Mouse (Mus musculus): Measurements from ENCODE around the gene Taf15. TPM values are rescaled to one million over a fixed set of nuclear protein-coding genes. Genes with fewer than 3 reads are reported as not detected.

Taf15 gene
- polyA plus RNA-seq (2014; fragmentation: Nextera tagmentation; extraction: Ambion mirVana): 6.0 and 15.1 TPM in 2 replicates

DNA sequence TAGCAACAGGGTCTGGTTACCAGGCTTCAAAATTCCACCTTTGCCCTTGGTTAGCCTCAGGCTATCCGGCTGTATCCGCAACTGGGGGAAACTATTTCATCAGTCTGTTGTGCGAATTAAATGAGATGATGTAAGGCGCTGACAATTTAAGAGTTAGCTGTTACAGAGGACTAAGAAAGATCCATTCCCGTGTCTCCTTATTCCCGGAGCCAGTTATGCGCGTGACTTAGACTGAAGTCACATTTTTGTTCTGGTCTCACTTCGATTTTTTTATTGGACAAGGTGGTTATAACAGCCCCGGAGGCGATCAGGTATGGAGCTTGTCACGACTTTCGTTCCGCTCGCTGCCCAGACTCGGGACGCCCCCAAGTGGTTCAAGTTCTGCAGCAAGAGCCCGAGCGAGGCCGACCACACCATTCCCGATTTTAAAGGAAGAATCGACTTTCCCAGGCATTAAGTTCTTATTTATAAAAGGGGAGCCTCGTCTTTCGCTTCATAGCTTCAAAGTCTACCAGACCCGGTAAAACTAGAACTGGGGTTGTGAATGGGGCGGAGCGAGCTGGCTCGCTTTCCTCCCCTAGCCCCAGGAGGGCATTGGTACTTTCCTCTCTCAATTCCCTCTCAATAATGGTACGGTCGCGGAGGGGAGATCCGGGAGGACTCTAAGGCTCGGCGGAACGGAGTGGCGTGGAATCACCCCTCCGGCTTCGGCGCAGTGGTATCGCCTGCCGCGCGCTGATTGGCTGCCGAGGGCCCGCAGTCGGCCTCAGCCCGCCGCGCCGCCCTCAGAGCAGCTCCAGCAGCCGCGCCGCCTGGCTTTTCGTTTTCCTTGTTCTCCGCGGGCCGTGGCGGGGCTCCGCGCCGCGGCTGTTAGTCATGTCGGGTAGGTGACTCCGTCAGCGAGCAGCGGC is at the start of gene Taf15:
Gene Taf15, plus strand, starts transcription at position 763 of the 911 bp plus-strand sequence.
- Histone ChIP-seq H3K9me3 (replicated peaks; ENCODE audit: control insufficient read depth, low read length) (no peaks in the 10 kb centered on the region), H3K4me1 (ENCODE audit: control insufficient read depth, insufficient read depth, low read length) (peaks cover 17% of the 10 kb centered on the region), H3K4me3 (ENCODE audit: low read depth, low read length) (peak within 1 kb of the TSS; percentile 98), H3K9ac (ENCODE audit: low read depth, low read length) (peak within 1 kb of the TSS; percentile 90), H3K4me2 (peak within 1 kb of the TSS; percentile 94), H3K36me3 (ENCODE audit: control insufficient read depth, insufficient read depth, low read length) (0 out of 2 replicates have a peak, but pooled peaks cover 4% of the 10 kb centered on the region), H3K27ac (ENCODE audit: low read depth, low read length) (peak within 1 kb of the TSS; percentile 91), H3K27me3 (ENCODE audit: control insufficient read depth, insufficient read depth, low read length) (no peaks in the 10 kb centered on the region)
- ATAC-seq (replicated peaks; ENCODE audit: insufficient number of reproducible peaks, low FRiP score, low TSS enrichment): peak; percentile 98
- WGBS (ENCODE audit: insufficient replicate concordance): under 1% methylated on average over 66 of the region's 66 CpGs

DNA sequence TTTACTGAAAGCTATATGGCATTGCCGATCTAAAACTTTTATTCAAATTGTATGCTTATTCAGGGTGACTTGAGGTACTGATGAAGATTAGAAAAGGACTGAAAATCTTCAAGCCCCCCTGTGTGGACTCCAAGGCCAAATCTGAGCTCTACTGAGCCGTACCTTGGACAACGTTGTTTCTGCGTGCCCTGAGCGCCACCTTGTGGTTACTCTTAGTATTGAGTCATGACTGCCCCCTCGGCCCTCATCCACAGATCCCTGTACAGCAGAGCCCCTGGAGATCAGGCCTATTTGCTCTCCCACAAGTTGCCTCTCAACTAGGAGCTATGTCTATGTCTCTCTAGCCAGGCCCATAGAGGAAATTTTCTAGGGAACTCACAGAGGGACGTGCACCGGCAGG is 48.2 kb upstream of the Taf15 start:
- 6% methylated on average over 8 of the region's 8 CpGs for WGBS (ENCODE audit: insufficient replicate concordance)
- no peaks in the 10 kb centered on the region for H3K36me3 ChIP-seq (ENCODE audit: control insufficient read depth, insufficient read depth, low read length)
- H3K9ac ChIP-seq (ENCODE audit: low read depth, low read length): no peak overlapping the region
- peaks cover 6% of the 10 kb centered on the region for H3K4me1 ChIP-seq (ENCODE audit: control insufficient read depth, insufficient read depth, low read length)
- no peak overlapping the region for H3K4me2 ChIP-seq
- no peak for ATAC-seq (replicated peaks; ENCODE audit: insufficient number of reproducible peaks, low FRiP score, low TSS enrichment)
- no peaks in the 10 kb centered on the region for H3K9me3 ChIP-seq (replicated peaks; ENCODE audit: control insufficient read depth, low read length)
- no peak overlapping the region for H3K4me3 ChIP-seq (ENCODE audit: low read depth, low read length)
- H3K27me3 ChIP-seq (ENCODE audit: control insufficient read depth, insufficient read depth, low read length): peaks cover 43% of the 10 kb centered on the region
- no peak overlapping the region for H3K27ac ChIP-seq (ENCODE audit: low read depth, low read length)

DNA sequence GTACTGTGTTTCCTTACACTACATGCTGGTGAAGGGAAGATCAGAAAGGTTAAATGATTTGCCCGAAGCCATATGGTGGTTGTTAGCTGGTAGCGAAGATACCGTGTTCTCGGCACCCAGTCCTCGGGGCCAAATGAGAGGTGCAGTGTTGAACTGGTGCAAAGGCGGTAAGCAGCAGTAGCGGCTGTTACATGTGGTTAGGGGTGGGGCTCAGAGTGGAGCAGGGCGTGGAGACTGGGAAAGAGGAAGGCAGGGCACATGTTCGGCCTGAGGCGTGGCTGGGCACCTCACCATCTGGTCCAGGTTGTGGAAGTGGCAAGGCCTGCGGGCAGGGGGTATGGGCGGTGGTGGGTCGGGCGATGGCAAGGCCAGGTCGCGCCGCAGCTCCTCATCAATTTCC is 45.9 kb upstream of the Taf15 start:
- 0 out of 2 replicates have a peak overlapping the region, but pooled peaks have one; percentile 40 for H3K9ac ChIP-seq (ENCODE audit: low read depth, low read length)
- H3K4me2 ChIP-seq: peak overlapping the region; percentile 48
- no peak for ATAC-seq (replicated peaks; ENCODE audit: insufficient number of reproducible peaks, low FRiP score, low TSS enrichment)
- H3K4me1 ChIP-seq (ENCODE audit: control insufficient read depth, insufficient read depth, low read length): peaks cover 20% of the 10 kb centered on the region
- no peak overlapping the region for H3K27ac ChIP-seq (ENCODE audit: low read depth, low read length)
- H3K9me3 ChIP-seq (replicated peaks; ENCODE audit: control insufficient read depth, low read length): no peaks in the 10 kb centered on the region
- no peaks in the 10 kb centered on the region for H3K36me3 ChIP-seq (ENCODE audit: control insufficient read depth, insufficient read depth, low read length)
- H3K27me3 ChIP-seq (ENCODE audit: control insufficient read depth, insufficient read depth, low read length): peaks cover 30% of the 10 kb centered on the region
- 19% methylated on average over 17 of the region's 17 CpGs for WGBS (ENCODE audit: insufficient replicate concordance)
- H3K4me3 ChIP-seq (ENCODE audit: low read depth, low read length): peak overlapping the region; percentile 19; the same call in 1 of the 2 replicates

DNA sequence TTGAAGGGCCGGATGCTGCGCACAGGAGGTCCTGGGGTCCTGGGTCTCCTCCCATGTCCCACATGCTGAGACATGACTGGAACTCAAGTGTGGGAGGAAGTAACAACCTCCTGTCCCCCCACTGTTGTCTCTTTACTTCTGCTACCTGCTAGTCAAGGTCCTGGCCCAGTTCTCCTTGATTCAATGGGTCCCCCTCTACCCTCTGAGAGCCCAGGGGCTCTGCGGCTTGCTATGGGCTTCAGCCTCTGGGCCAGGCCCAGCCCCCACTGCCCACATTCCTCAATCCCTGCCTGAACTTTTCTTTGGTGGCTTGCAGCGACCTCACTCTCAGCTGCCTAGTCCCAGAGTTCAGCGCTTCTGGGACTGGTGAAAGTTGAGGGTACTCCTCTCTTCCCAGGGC is 43.5 kb upstream of the Taf15 start, which contains the start of gene Gas2l2:
Gene Gas2l2, minus strand, starts transcription at position 101 of the 400 bp plus-strand sequence.
- ATAC-seq (replicated peaks; ENCODE audit: insufficient number of reproducible peaks, low FRiP score, low TSS enrichment): no peak
- H3K9ac ChIP-seq (ENCODE audit: low read depth, low read length): no peak within 1 kb of the TSS; the same call in 1 of the 2 replicates
- WGBS (ENCODE audit: insufficient replicate concordance): 44% methylated on average over 5 of the region's 5 CpGs
- peak within 1 kb of the TSS; percentile 7 for H3K4me2 ChIP-seq
- peaks cover 23% of the 10 kb centered on the region for H3K4me1 ChIP-seq (ENCODE audit: control insufficient read depth, insufficient read depth, low read length)
- no peaks in the 10 kb centered on the region for H3K36me3 ChIP-seq (ENCODE audit: control insufficient read depth, insufficient read depth, low read length)
- H3K27ac ChIP-seq (ENCODE audit: low read depth, low read length): no peak within 1 kb of the TSS
- peaks cover 30% of the 10 kb centered on the region for H3K27me3 ChIP-seq (ENCODE audit: control insufficient read depth, insufficient read depth, low read length)
- H3K9me3 ChIP-seq (replicated peaks; ENCODE audit: control insufficient read depth, low read length): no peaks in the 10 kb centered on the region
- H3K4me3 ChIP-seq (ENCODE audit: low read depth, low read length): no peak within 1 kb of the TSS

DNA sequence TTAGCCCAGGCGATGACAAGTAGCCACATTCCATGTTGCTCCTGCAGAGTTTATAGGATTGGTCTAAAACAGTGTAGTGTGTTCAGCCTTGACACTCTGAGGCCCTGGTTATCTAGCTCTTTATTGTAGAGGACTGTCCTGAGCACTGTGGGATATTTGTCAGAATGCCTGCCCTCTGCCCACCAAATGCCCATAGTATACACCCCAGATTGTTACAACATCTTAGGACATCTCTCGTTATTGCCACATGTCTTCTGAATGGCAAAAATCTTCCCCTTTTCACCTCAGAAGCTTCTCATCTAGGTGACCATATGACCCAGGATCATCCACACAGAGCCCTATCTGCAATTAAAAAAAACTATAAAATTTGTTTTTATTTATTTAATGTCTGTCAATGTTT is 40.4 kb upstream of the Taf15 start:
- Histone ChIP-seq H3K27ac (ENCODE audit: low read depth, low read length) (0 out of 2 replicates have a peak overlapping the region, but pooled peaks have one; percentile 29), H3K4me1 (ENCODE audit: control insufficient read depth, insufficient read depth, low read length) (peaks cover 23% of the 10 kb centered on the region), H3K36me3 (ENCODE audit: control insufficient read depth, insufficient read depth, low read length) (no peaks in the 10 kb centered on the region), H3K9me3 (replicated peaks; ENCODE audit: control insufficient read depth, low read length) (no peaks in the 10 kb centered on the region), H3K4me3 (ENCODE audit: low read depth, low read length) (no peak overlapping the region), H3K27me3 (ENCODE audit: control insufficient read depth, insufficient read depth, low read length) (peaks cover 10% of the 10 kb centered on the region), H3K4me2 (no peak overlapping the region), H3K9ac (ENCODE audit: low read depth, low read length) (no peak overlapping the region)
- 58% methylated on average over 2 of the region's 2 CpGs for WGBS (ENCODE audit: insufficient replicate concordance)
- ATAC-seq (replicated peaks; ENCODE audit: insufficient number of reproducible peaks, low FRiP score, low TSS enrichment): no peak

DNA sequence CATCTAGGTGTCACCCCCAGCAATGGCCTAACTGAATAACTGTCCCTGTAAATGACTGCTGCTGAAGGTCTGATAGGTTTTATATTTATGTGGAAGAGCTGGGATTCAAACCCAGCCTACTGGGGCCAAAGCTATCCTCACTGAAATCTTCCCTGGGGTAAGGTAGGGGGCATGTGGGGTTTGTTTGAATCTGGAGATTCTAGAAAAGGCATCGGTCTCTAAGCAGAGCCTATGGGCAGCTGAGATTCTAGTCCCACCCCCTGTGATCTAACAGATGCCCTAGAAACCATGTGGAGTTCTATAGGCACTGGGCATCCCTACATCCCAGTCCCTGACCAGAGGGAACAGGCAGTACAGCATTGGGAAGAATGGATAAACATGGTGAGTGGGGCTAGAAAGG is 35.5 kb upstream of the Taf15 start, which contains the start of gene 1700020L24Rik:
Gene 1700020L24Rik, plus strand, starts transcription at position 301 of the 400 bp plus-strand sequence.
- Histone ChIP-seq H3K9ac (ENCODE audit: low read depth, low read length) (no peak within 1 kb of the TSS), H3K4me2 (no peak within 1 kb of the TSS), H3K4me1 (ENCODE audit: control insufficient read depth, insufficient read depth, low read length) (peaks cover 9% of the 10 kb centered on the region; the same call in 1 of the 2 replicates), H3K36me3 (ENCODE audit: control insufficient read depth, insufficient read depth, low read length) (no peaks in the 10 kb centered on the region), H3K4me3 (ENCODE audit: low read depth, low read length) (no peak within 1 kb of the TSS), H3K27ac (ENCODE audit: low read depth, low read length) (no peak within 1 kb of the TSS), H3K9me3 (replicated peaks; ENCODE audit: control insufficient read depth, low read length) (no peaks in the 10 kb centered on the region), H3K27me3 (ENCODE audit: control insufficient read depth, insufficient read depth, low read length) (peaks cover 14% of the 10 kb centered on the region)
- no peak for ATAC-seq (replicated peaks; ENCODE audit: insufficient number of reproducible peaks, low FRiP score, low TSS enrichment)
- WGBS (ENCODE audit: insufficient replicate concordance): 79% methylated on average over 1 of the region's 1 CpGs

DNA sequence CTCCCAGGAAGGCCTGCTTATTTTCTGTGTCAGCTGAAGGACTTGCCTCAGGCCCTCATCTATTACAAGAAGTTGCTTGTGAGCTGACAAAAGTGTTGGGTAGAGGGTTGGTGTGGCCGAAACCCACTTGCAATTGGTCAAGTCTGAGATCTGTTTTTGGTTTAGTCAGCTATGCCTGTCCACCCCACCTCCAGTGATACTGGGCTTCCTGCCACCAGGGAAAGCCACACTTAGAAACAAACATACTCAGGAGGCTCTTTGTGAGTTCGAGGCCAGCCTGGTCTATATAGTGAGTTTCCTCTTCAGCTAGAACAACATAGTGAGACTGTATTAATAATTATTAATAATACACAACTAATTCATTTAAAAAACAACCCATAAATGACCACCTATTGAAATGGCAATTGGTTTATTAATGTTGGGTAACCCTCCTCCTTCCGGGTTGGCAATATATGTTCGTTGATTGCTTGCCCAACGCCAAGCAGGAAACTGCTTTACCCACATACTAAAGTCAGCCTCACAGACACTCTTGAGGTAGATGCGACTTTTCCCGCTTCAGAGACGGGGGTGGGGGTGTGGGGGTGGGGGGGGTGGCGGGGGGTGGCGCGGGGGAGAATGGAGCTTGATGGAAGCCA is 33.3 kb upstream of the Taf15 start:
- Histone ChIP-seq H3K4me2 (peak overlapping the region; percentile 87), H3K4me1 (ENCODE audit: control insufficient read depth, insufficient read depth, low read length) (peaks cover 19% of the 10 kb centered on the region), H3K4me3 (ENCODE audit: low read depth, low read length) (peak overlapping the region; percentile 58), H3K36me3 (ENCODE audit: control insufficient read depth, insufficient read depth, low read length) (no peaks in the 10 kb centered on the region), H3K9me3 (replicated peaks; ENCODE audit: control insufficient read depth, low read length) (no peaks in the 10 kb centered on the region), H3K27me3 (ENCODE audit: control insufficient read depth, insufficient read depth, low read length) (peaks cover 29% of the 10 kb centered on the region), H3K27ac (ENCODE audit: low read depth, low read length) (no peak overlapping the region), H3K9ac (ENCODE audit: low read depth, low read length) (no peak overlapping the region)
- WGBS (ENCODE audit: insufficient replicate concordance): 48% methylated on average over 8 of the region's 11 CpGs
- ATAC-seq (replicated peaks; ENCODE audit: insufficient number of reproducible peaks, low FRiP score, low TSS enrichment): no peak
